Mouse (Mus musculus) CH12.LX (cell line): ENCODE measurements at regions not wholly inside any gene's neighbourhood (a gene's known extent, or its start where the extent isn't known, plus 50 kb on each side); places are given as distances from the start of the nearest gene placed in this dataset.

Source experiments
- DNase-seq: peaks from one replicate; pipeline ENCODE4 v3.0.0-alpha.2; 2013; ENCODE audit errors: extremely low read depth
- H3K27ac ChIP-seq: 2 replicates; pipeline ENCODE4 v1.5.1; 2012; ENCODE audit warnings: low read depth, mild to moderate bottlenecking, control low read depth, moderate library complexity; ENCODE audit not compliant: insufficient read depth
- H3K27me3 ChIP-seq: replicated peaks from 2 replicates; pipeline ENCODE3; 2012; ENCODE audit warnings: inconsistent platforms
- H3K36me3 ChIP-seq, 2 experiments: replicated peaks in 1 of 2; 2 replicates each; pipeline versions ENCODE3 to v1.6.1; 2012; ENCODE audit warnings: inconsistent platforms in 1 of 2, low read length in 1 of 2, mild to moderate bottlenecking in 1 of 2, mixed read lengths in 1 of 2, moderate library complexity in 1 of 2; ENCODE audit not compliant: control insufficient read depth in 1 of 2, insufficient read depth in 1 of 2
- H3K4me1 ChIP-seq, 2 experiments: 2 replicates each; pipeline ENCODE4 v1.6.1; 2012; ENCODE audit warnings: inconsistent platforms in 1 of 2, moderate library complexity in 1 of 2; ENCODE audit not compliant: insufficient read depth in 2 of 2, control insufficient read depth in 1 of 2
- H3K4me2 ChIP-seq: 2 replicates; pipeline ENCODE4 v1.6.1; 2012; ENCODE audit warnings: low read depth, mild to moderate bottlenecking, control low read depth; ENCODE audit not compliant: poor library complexity, insufficient read depth, severe bottlenecking
- H3K4me3 ChIP-seq, 3 experiments: fragments of 150-350 bp in 1 of 3; sonication (generic) in 1 of 3; replicated peaks in 1 of 3; 2 replicates each; pipeline versions ENCODE3 to v1.5.1; 2011 to 2012; ENCODE audit warnings: low read depth in 2 of 3, low read length in 2 of 3, mild to moderate bottlenecking in 2 of 3, moderate library complexity in 2 of 3, control low read depth in 1 of 3, improper control_type of control experiment in 1 of 3, inconsistent platforms in 1 of 3, mixed read lengths in 1 of 3; ENCODE audit not compliant: poor library complexity in 1 of 3
- H3K79me2 ChIP-seq: replicated peaks from 2 replicates; pipeline ENCODE4 v1.6.1; 2012; ENCODE audit warnings: mild to moderate bottlenecking, moderate library complexity; ENCODE audit not compliant: control insufficient read depth, poor library complexity, insufficient read depth, severe bottlenecking; ENCODE audit errors: extremely low read depth
- H3K9ac ChIP-seq: 2 replicates; pipeline ENCODE4 v1.6.1; 2012; ENCODE audit warnings: low read depth, mild to moderate bottlenecking, control low read depth, moderate library complexity; ENCODE audit not compliant: insufficient read depth
- H3K9me3 ChIP-seq: replicated peaks from 2 replicates; pipeline ENCODE3; 2012; ENCODE audit warnings: low read length, inconsistent platforms, mixed read lengths
- BHLHE40 ChIP-seq: IDR thresholded peaks from 2 replicates; pipeline ENCODE4 v1.6.1; 2011; ENCODE audit warnings: mild to moderate bottlenecking, low read depth, low read length, improper control_type of control experiment
- CHD1 ChIP-seq: IDR thresholded peaks from 2 replicates; pipeline ENCODE4 v1.6.1; 2012; ENCODE audit warnings: low read depth, low read length, improper control_type of control experiment, inconsistent platforms
- EP300 ChIP-seq: IDR thresholded peaks from 2 replicates; pipeline ENCODE4 v1.6.1; 2011; ENCODE audit warnings: low read length, improper control_type of control experiment
- ETS1 ChIP-seq: conservative IDR thresholded peaks from 2 replicates; pipeline ENCODE4 v1.6.1; 2012; ENCODE audit warnings: low read depth, mild to moderate bottlenecking, inconsistent platforms, low read length, improper control_type of control experiment, moderate library complexity
- IRF4 ChIP-seq: IDR thresholded peaks from 2 replicates; pipeline ENCODE4 v1.6.1; 2014; ENCODE audit warnings: low read depth, mild to moderate bottlenecking, inconsistent platforms, low read length, improper control_type of control experiment
- MAFK ChIP-seq: IDR thresholded peaks from 2 replicates; pipeline ENCODE4 v1.6.1; 2011; ENCODE audit warnings: low read length, improper control_type of control experiment; ENCODE audit not compliant: insufficient replicate concordance
- MEF2A ChIP-seq: IDR thresholded peaks from 2 replicates; pipeline ENCODE4 v1.6.1; 2014; ENCODE audit warnings: low read depth, mild to moderate bottlenecking, inconsistent platforms, low read length, improper control_type of control experiment, borderline replicate concordance
- NELFE ChIP-seq: IDR thresholded peaks from 2 replicates; pipeline ENCODE4 v1.6.1; 2011; ENCODE audit warnings: low read depth, low read length, improper control_type of control experiment
- NRF1 ChIP-seq: IDR thresholded peaks from 2 replicates; pipeline ENCODE4 v1.6.1; 2014; ENCODE audit warnings: low read depth, mild to moderate bottlenecking, inconsistent platforms, low read length, improper control_type of control experiment, moderate library complexity
- ZMIZ1 ChIP-seq: IDR thresholded peaks from 2 replicates; pipeline ENCODE4 v1.6.1; 2012; ENCODE audit warnings: low read depth, mild to moderate bottlenecking, inconsistent platforms, low read length, improper control_type of control experiment
- ZNF384 ChIP-seq: IDR thresholded peaks from 2 replicates; pipeline ENCODE4 v1.6.1; 2012; ENCODE audit warnings: low read depth, low read length, improper control_type of control experiment, inconsistent platforms
- dilution Hi-C: fragments of 300-500 bp; cut with MboI; formaldehyde crosslinking; loops from 2 replicates; pipeline ENCODE4 v1.14.3; 2020; ENCODE audit warnings: low sequenced_read_pairs; ENCODE audit not compliant: extremely low pct_unique_long_range_greater_than_20kb, extremely low pct_ligation_motif_present
- in situ Hi-C: fragments of 300-500 bp; cut with MboI; formaldehyde crosslinking; loops from 3 replicates; pipeline ENCODE4 v1.14.3; 2019; ENCODE audit warnings: low sequenced_read_pairs, low pct_ligation_motif_present, low pct_unique_long_range_greater_than_20kb, mixed read lengths

GRCm38 (mm10) chr4:47846389-47847318 lies 198.3 kb upstream of the Nr4a3 start:
- no peak overlapping the region for H3K4me2 ChIP-seq
- in situ Hi-C loops = no loop called here

GRCm38 (mm10) chr4:47861151-47861550 lies 183.8 kb upstream of the Nr4a3 start:
- no peaks in the 10 kb centered on the region for H3K27me3 ChIP-seq
- DNase-seq = no peak
- no peak overlapping the region for H3K27ac ChIP-seq
- no peaks in the 10 kb centered on the region for H3K36me3 ChIP-seq
- no peak overlapping the region for H3K4me2 ChIP-seq
- TF ChIP-seq NELFE = no peak
- no peak for TF ChIP-seq CHD1
- no peak for TF ChIP-seq NRF1
- dilution Hi-C loops (no loop called here), in situ Hi-C loops (no loop called here)
- no peak overlapping the region for H3K9ac ChIP-seq
- no peaks in the 10 kb centered on the region for H3K9me3 ChIP-seq
- no peaks in the 10 kb centered on the region for H3K79me2 ChIP-seq
- H3K4me1 ChIP-seq = no peaks in the 10 kb centered on the region
- no peak overlapping the region for H3K4me3 ChIP-seq

More at GRCm38 (mm10) chr4:47846389-47847318, 198.3 kb upstream of the Nr4a3 start:
- Histone ChIP-seq H3K27me3 (no peaks in the 10 kb centered on the region), H3K36me3 (no peaks in the 10 kb centered on the region), H3K79me2 (no peaks in the 10 kb centered on the region), H3K27ac (no peak overlapping the region), H3K9ac (no peak overlapping the region), H3K9me3 (no peaks in the 10 kb centered on the region), H3K4me3 (no peak overlapping the region), H3K4me1 (peaks cover 0 to 21% of the 10 kb centered on the region in 2 experiments; a peak in 2 of 4 replicates)
- TF ChIP-seq NRF1 = no peak
- TF ChIP-seq ETS1 = peak; percentile 40; the same call in 1 of the 2 replicates
- peak; percentile 37 for TF ChIP-seq BHLHE40
- no peak for TF ChIP-seq CHD1
- TF ChIP-seq EP300 = peak; percentile 62; the same call in 1 of the 2 replicates
- no peak for TF ChIP-seq MEF2A
- no peak for TF ChIP-seq ZMIZ1
- no peak for TF ChIP-seq MAFK
- peak; percentile 56 for TF ChIP-seq IRF4
- TF ChIP-seq ZNF384 = no peak
- dilution Hi-C loops = no loop called here
- DNase-seq = peak; percentile 38
